8 mouse cellular contexts compared by ENCODE assay signal in genomic region chr19:32759357-32760024, GRCm38 (mm10). TPM values are rescaled to one million over a fixed set of nuclear protein-coding genes. Genes with fewer than 3 reads are reported as not detected.
DNase-seq lines count a peak whose midpoint lies in the region; ATAC-seq and TF ChIP-seq lines count a peak whose summit lies in the region.

No protein-coding gene starts in this region.

- WGBS in lung, postnatal 0 days: under 1% methylated on average over 8 of the region's 8 CpGs
- 5% methylated on average over 8 of the region's 8 CpGs for WGBS in limb, embryonic 12.5 days
- WGBS in small intestine, adult 2 months: under 1% methylated on average over 8 of the region's 8 CpGs

- intact Hi-C loops in gastrocnemius, postnatal 14 days (cut with DNase I; ENCODE audit: low total_unique reads): loop anchor here (10.0 kb wide), 1 partner anchor 195 kb away; no protein-coding TSS in a partner anchor

- peaks cover 7% of the 10 kb centered on the region; the same call in 1 of the 2 replicates for H3K4me1 ChIP-seq in lung, postnatal 0 days (ENCODE audit: insufficient read depth, low read depth, low read length)
- peaks cover 15% of the 10 kb centered on the region for H3K4me1 ChIP-seq in limb, embryonic 12.5 days (replicated peaks)
- H3K4me1 ChIP-seq in small intestine, adult 2 months (ENCODE audit: control insufficient read depth, insufficient read depth, insufficient read length, low read length): no peaks in the 10 kb centered on the region

- no peak for ATAC-seq in lung, postnatal 0 days
- ATAC-seq in limb, embryonic 12.5 days (ENCODE audit: insufficient number of reproducible peaks, insufficient read depth, low FRiP score, low TSS enrichment, low read depth): no peak

- peak overlapping the region; percentile 96 for H3K4me2 ChIP-seq in lung, postnatal 0 days (replicated peaks; ENCODE audit: low read depth, low read length)
- H3K4me2 ChIP-seq in limb, embryonic 12.5 days: peak overlapping the region; percentile 95

- peak; percentile 13 for DNase-seq in adrenal gland, adult 2 months
- no peak for DNase-seq in adrenal gland, postnatal 25 days
- DNase-seq in lung, postnatal 0 days (ENCODE audit: low spot score): no peak
- no peak for DNase-seq in lung, postnatal 36 days
- no peak for DNase-seq in gastrocnemius, postnatal 14 days
- no peak for DNase-seq in ovary, postnatal 10 days (ENCODE audit: low spot score)

- TF ChIP-seq EP300 in lung, postnatal 0 days (IDR thresholded peaks at IDR 0.05): no peak

- TF ChIP-seq POLR2A in small intestine, adult 2 months (IDR thresholded peaks at IDR 0.05; ENCODE audit: low read depth, low read length): no peak

- TF ChIP-seq CTCF in lung, postnatal 0 days (IDR thresholded peaks at IDR 0.05): no peak
- TF ChIP-seq CTCF in small intestine, adult 2 months (IDR thresholded peaks at IDR 0.05; ENCODE audit: extremely low read depth, insufficient read length, insufficient replicate concordance, low read depth, low read length): no peak

- no peak overlapping the region for H3K27ac ChIP-seq in lung, postnatal 0 days (ENCODE audit: low read length)
- no peak overlapping the region for H3K27ac ChIP-seq in limb, embryonic 12.5 days
- H3K27ac ChIP-seq in small intestine, adult 2 months (ENCODE audit: insufficient read depth, low read depth, low read length): no peak overlapping the region

- H3K9me3 ChIP-seq in lung, postnatal 0 days (ENCODE audit: low read length): no peaks in the 10 kb centered on the region
- no peaks in the 10 kb centered on the region for H3K9me3 ChIP-seq in limb, embryonic 12.5 days

- H3K9ac ChIP-seq in lung, postnatal 0 days (replicated peaks; ENCODE audit: low read depth): peak overlapping the region; percentile 96
- H3K9ac ChIP-seq in limb, embryonic 12.5 days (replicated peaks): peak overlapping the region; percentile 97

- no peaks in the 10 kb centered on the region for H3K36me3 ChIP-seq in lung, postnatal 0 days (ENCODE audit: insufficient read depth, low read length)
- H3K36me3 ChIP-seq in limb, embryonic 12.5 days: no peaks in the 10 kb centered on the region
- peaks cover 5% of the 10 kb centered on the region; the same call in 1 of the 2 replicates for H3K36me3 ChIP-seq in small intestine, adult 2 months (ENCODE audit: control insufficient read depth, insufficient read depth, low read length)

- H3K4me3 ChIP-seq in lung, postnatal 0 days (ENCODE audit: low read depth, low read length): peak overlapping the region; percentile 99
- H3K4me3 ChIP-seq in limb, embryonic 12.5 days (replicated peaks): peak overlapping the region; percentile 96
- peak overlapping the region; percentile 50 for H3K4me3 ChIP-seq in small intestine, adult 2 months (ENCODE audit: low read depth, low read length)

- no peaks in the 10 kb centered on the region for H3K27me3 ChIP-seq in lung, postnatal 0 days (replicated peaks; ENCODE audit: insufficient read depth, low read length)
- H3K27me3 ChIP-seq in limb, embryonic 12.5 days: peaks cover 8% of the 10 kb centered on the region
- no peaks in the 10 kb centered on the region for H3K27me3 ChIP-seq in small intestine, adult 2 months (ENCODE audit: control insufficient read depth, insufficient read depth, low read length)

RNA-seq across cellular contexts. Expression of gene Pten, which starts 2.2 kb away (rescaled TPM):
- total RNA-seq in adrenal gland, adult 2 months (2021): 10 to 100 TPM; 71.3 to 76.2 TPM
- polyA plus RNA-seq in adrenal gland, adult 2 months (2012; rRNA removed): 25.5 and 38.3 TPM in 2 replicates
- 71.8 and 78.0 TPM in 2 replicates for total RNA-seq in adrenal gland, postnatal 25 days (2021)
- 10.8 and 12.3 TPM in 2 replicates for polyA plus RNA-seq in lung, postnatal 0 days (2015; fragmentation: Nextera tagmentation; extraction: Ambion mirVana)
- 9.3 and 10.2 TPM in 2 replicates for polyA plus RNA-seq in limb, embryonic 12.5 days (2016; fragmentation: Nextera tagmentation; extraction: Ambion mirVana)
- 9.9 and 17.7 TPM in 2 replicates for polyA plus RNA-seq in small intestine, adult 2 months (2012; rRNA removed)
- 10 to 100 TPM; 34.9 to 39.9 TPM for total RNA-seq in gastrocnemius, postnatal 14 days (2021)

RNA-seq across cellular contexts. Expression of gene Atad1, which starts 19.9 kb away (rescaled TPM):
- total RNA-seq in adrenal gland, adult 2 months (2021): 10 to 100 TPM; 79.1 to 86.3 TPM
- polyA plus RNA-seq in adrenal gland, adult 2 months (2012; rRNA removed): 1.6 and 2.0 TPM in 2 replicates
- total RNA-seq in adrenal gland, postnatal 25 days (2021): 74.5 and 83.5 TPM in 2 replicates
- polyA plus RNA-seq in lung, postnatal 0 days (2015; fragmentation: Nextera tagmentation; extraction: Ambion mirVana): 41.2 and 43.8 TPM in 2 replicates
- polyA plus RNA-seq in limb, embryonic 12.5 days (2016; fragmentation: Nextera tagmentation; extraction: Ambion mirVana): 62.8 and 65.8 TPM in 2 replicates
- 1.0 and 1.5 TPM in 2 replicates for polyA plus RNA-seq in small intestine, adult 2 months (2012; rRNA removed)
- total RNA-seq in gastrocnemius, postnatal 14 days (2021): 10 to 100 TPM; 40.8 to 48.6 TPM

Comparison
In these comparisons a context has a peak if more than half of its experiments do, and no peak if none do; other contexts are left out.
1. RNA of gene Atad1, which starts 19.9 kb away (polyA plus RNA-seq): 62.8 to 65.8 TPM in limb, embryonic 12.5 days and 41.2 to 43.8 TPM in lung, postnatal 0 days; 1.6 to 2.0 TPM in adrenal gland, adult 2 months and 1.0 to 1.5 TPM in small intestine, adult 2 months; every median in the first group is over 10 times any median in the second.
2. Peak in every context shown above with its lines, with median percentiles within 50 percentile points of each other: H3K4me3 ChIP-seq.